Mouse (Mus musculus) left cerebral cortex, adult 2 months (tissue): ENCODE results near the gene Slc35a5. TPM values are rescaled to one million over a fixed set of nuclear protein-coding genes. Genes with fewer than 3 reads are reported as not detected.

ENCODE experiments used
- DNase-seq, 2 experiments: peaks; one replicate each; pipeline ENCODE4 v3.0.0; 2021 to 2022; ENCODE audit warnings: low spot score in 2 of 2, mixed read lengths in 1 of 2; ENCODE audit errors: extremely low spot score in 1 of 2
- H3K27ac ChIP-seq: fragments of 200-600 bp; 2 replicates; pipeline ENCODE4 v1.8.1; 2022
- H3K4me3 ChIP-seq: fragments of 200-600 bp; 2 replicates; pipeline ENCODE4 v1.8.1; 2022
- CTCF ChIP-seq: fragments of 200-600 bp; IDR thresholded peaks from 2 replicates; pipeline ENCODE4 v1.8.1; 2022; ENCODE audit warnings: antibody characterized with exemption, mild to moderate bottlenecking, moderate library complexity
- intact Hi-C: fragments of 180-260 bp; cut with DNase I; formaldehyde crosslinking; loops from one replicate; pipeline ENCODE4 v1.15.1; 2025
- total RNA-seq, 2 experiments: library from RNA; stranded (reverse); gene quantifications; 2 replicates each; pipeline ENCODE4 v1.2.3; 2021

Slc35a5 gene
- total RNA-seq, 2 experiments from 2014 or later = 43.7 to 51.8 TPM

DNA sequence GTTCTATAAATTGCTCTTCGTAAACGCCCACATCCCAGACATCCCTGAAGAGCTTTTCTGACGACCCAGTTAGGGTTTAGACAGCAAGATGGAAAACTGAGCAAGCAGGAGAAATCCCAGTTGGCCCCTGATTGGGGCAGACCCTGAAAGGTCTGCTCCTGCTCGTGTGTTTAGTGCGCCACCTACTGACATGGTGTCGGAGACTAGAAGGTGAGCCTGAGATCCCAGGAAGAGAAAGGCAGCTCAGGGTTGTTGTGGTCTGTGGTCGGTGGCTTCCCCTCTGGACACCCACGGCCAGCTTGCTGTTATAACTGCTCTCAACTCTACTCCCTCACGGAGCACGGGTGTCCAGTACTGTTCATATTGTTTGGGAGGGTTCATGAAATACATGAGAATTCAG is 68.5 kb downstream of the Slc35a5 start:
- peak overlapping the region; percentile 26; the same call in 1 of the 2 replicates for H3K4me3 ChIP-seq
- TF ChIP-seq CTCF = peak; percentile 82
- intact Hi-C loops = loop anchor here (1.0 to 10.0 kb wide), 4 partner anchors 128 to 605 kb away; no protein-coding TSS in a partner anchor
- peak overlapping the region; percentile 21; the same call in 1 of the 2 replicates for H3K27ac ChIP-seq
- DNase-seq = peak; percentile 67 to 69

Other genes starting within 250 kb of the Slc35a5 start
- not detected for gene Cd200r3, start 215.0 kb downstream of the Slc35a5 start, total RNA-seq
- 1 to 10 TPM; 5.1 to 5.7 TPM for gene Ccdc80, start 65.3 kb downstream of the Slc35a5 start, total RNA-seq
- gene Atg3, start 79 bp upstream of the Slc35a5 start, total RNA-seq = 10 to 100 TPM; 42.0 to 47.0 TPM
- under 1 TPM; 0.28 to 0.54 TPM for gene Btla, start 65.6 kb upstream of the Slc35a5 start, total RNA-seq